In the genomic region with DNA sequence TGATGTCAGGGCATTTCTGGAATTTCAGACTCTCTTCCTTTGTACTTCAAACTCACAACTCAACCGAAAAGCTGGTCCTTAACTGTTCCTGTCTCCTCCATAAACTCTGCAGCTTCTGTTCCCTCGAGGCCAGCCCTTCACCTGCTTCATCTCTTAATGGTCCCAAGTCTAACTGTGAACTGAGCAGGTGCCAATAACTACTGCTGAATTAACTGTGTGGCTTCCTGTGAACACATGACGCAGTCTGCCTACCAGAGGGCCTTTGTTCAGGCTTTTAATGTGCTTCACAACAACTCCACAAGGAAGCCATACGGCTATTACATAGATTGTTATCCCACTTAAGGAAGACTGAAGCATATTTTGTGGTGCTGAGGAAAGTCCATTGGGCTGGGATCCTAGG, we compare ENCODE assay signal across 29 mouse cellular contexts. TPM values are rescaled to one million over a fixed set of nuclear protein-coding genes. Genes with fewer than 3 reads are reported as not detected.
A peak's percentile ranks its signal among the peaks of the same experiment; 100 is the strongest.
DNase-seq lines count a peak whose midpoint lies in the region; ATAC-seq and TF ChIP-seq lines count a peak whose summit lies in the region.
"Had no signal": no experiment of that assay in that cellular context is flagged by ENCODE, and none has a peak within 500 bp of the region (broad histone marks: within the 10 kb centered on the region; RNA-seq: fewer than 3 reads in every experiment).

No protein-coding gene starts in this region.

- no peaks in the 10 kb centered on the region for H3K36me3 ChIP-seq in thymus, adult 2 months (ENCODE audit: control insufficient read depth, insufficient read depth, low read length)
- H3K36me3 ChIP-seq: embryonic facial prominence, embryonic 13.5 days; forebrain, embryonic 12.5 days; forebrain, embryonic 15.5 days had no signal

- no peak for ATAC-seq in inflammation-experienced regulatory T-cells, adult 6 months
- ATAC-seq: forebrain, embryonic 15.5 days; Patski had no signal

- DNase-seq in kidney, adult 9 months, result peak; percentile 50
- no peak for DNase-seq in kidney, adult 11 months
- peak; percentile 26 for DNase-seq in thymus, adult 2 months
- no peak for DNase-seq in thymus, adult 18-20 months
- peak; percentile 38 for DNase-seq in thymus, postnatal 14 days
- no peak for DNase-seq in urinary bladder, postnatal 4 days (ENCODE audit: low spot score in 2 of 2)
- DNase-seq: adrenal gland, adult 2 months; adrenal gland, postnatal 14 days; B cell, adult 2 months; cerebellum, adult 11 months; cerebellum, adult 2 months; cerebellum, adult 9-11 months; cerebellum, postnatal 25 days; embryo, embryonic 11 days; gastrocnemius, postnatal 25 days; heart, adult 18-20 months; heart, postnatal 14 days; heart, postnatal 4 days had no signal

- peak overlapping the region; percentile 12; the same call in 1 of the 2 replicates for H3K27ac ChIP-seq in thymus, adult 2 months (ENCODE audit: control insufficient read depth, insufficient read depth, low read length)
- H3K27ac ChIP-seq: embryonic facial prominence, embryonic 10.5 days; embryonic facial prominence, embryonic 13.5 days; forebrain, embryonic 12.5 days; forebrain, embryonic 15.5 days; heart, embryonic 10.5 days; heart, embryonic 13.5 days; hindbrain, embryonic 14.5 days had no signal

- no peak for TF ChIP-seq POLR2A in thymus, adult 2 months (IDR thresholded peaks at IDR 0.05; ENCODE audit: control insufficient read depth, extremely low read depth, insufficient read depth, low read length, poor library complexity)

- no peak overlapping the region for H3K4me3 ChIP-seq in thymus, adult 2 months (ENCODE audit: control insufficient read depth, insufficient read depth, low read length)
- H3K4me3 ChIP-seq: embryonic facial prominence, embryonic 10.5 days; embryonic facial prominence, embryonic 13.5 days; erythroblast, embryonic 14.5 days; forebrain, embryonic 12.5 days; forebrain, embryonic 15.5 days; heart, embryonic 10.5 days; heart, embryonic 13.5 days had no signal

- TF ChIP-seq CTCF in thymus, adult 2 months (IDR thresholded peaks at IDR 0.05; ENCODE audit: borderline replicate concordance, control insufficient read depth, extremely low read depth, insufficient read depth, low read length, poor library complexity), result no peak

- WGBS in thymus, adult 2 months, result 21% methylated on average over 4 of the region's 4 CpGs

- no peaks in the 10 kb centered on the region for H3K27me3 ChIP-seq in thymus, adult 2 months (ENCODE audit: control insufficient read depth, insufficient read depth, low read length)
- H3K27me3 ChIP-seq: CH12.LX; embryonic facial prominence, embryonic 13.5 days; forebrain, embryonic 12.5 days; forebrain, embryonic 15.5 days; heart, embryonic 13.5 days; Patski had no signal

- H3K4me1 ChIP-seq in thymus, adult 2 months (replicated peaks; ENCODE audit: control insufficient read depth, insufficient read depth, low read length), result peaks cover 22% of the 10 kb centered on the region

RNA-seq across cellular contexts. Expression of gene Wdtc1, which starts 23.0 kb away (rescaled TPM):
- polyA plus RNA-seq in thymus, adult 2 months (2012; rRNA removed), result 107 and 124 TPM in 2 replicates
- 10 to 100 TPM in 1 of 3 experiments, 1 to 10 TPM in 2; 5.0 to 10.2 (median 8.8) TPM for polyA plus RNA-seq in inflammation-experienced regulatory T-cells, adult 6 months (2017; shearing (Covaris generic))

RNA-seq across cellular contexts. Expression of gene Slc9a1, which starts 39.2 kb away (rescaled TPM):
- 77.9 and 89.8 TPM in 2 replicates for polyA plus RNA-seq in thymus, adult 2 months (2012; rRNA removed)
- polyA plus RNA-seq in inflammation-experienced regulatory T-cells, adult 6 months (2017; shearing (Covaris generic)), result 10 to 100 TPM; 13.1 to 14.8 (median 13.3) TPM

RNA-seq across cellular contexts. Expression of gene Tmem222, which starts 52.7 kb away (rescaled TPM):
- polyA plus RNA-seq in thymus, adult 2 months (2012; rRNA removed), result 134 and 143 TPM in 2 replicates
- polyA plus RNA-seq in inflammation-experienced regulatory T-cells, adult 6 months (2017; shearing (Covaris generic)), result 10 to 100 TPM; 69.3 to 98.0 (median 86.0) TPM

Comparison
In these comparisons a context has a peak if more than half of its experiments do, and no peak if none do; other contexts are left out.
1. DNase-seq: peak in kidney, adult 9 months (single experiment), thymus, adult 2 months (single experiment) and thymus, postnatal 14 days (single experiment); none in kidney, adult 11 months (single experiment), thymus, adult 18-20 months (0 of 2) and urinary bladder, postnatal 4 days (0 of 2).